Mouse (Mus musculus) thymus, postnatal 36 days (tissue): ENCODE results near the gene Fuz.
A peak's percentile ranks its signal among the peaks of the same experiment; 100 is the strongest.

Experiments
- DNase-seq, 2 experiments: peaks; one replicate each; pipeline ENCODE4 v3.0.0; 2022; ENCODE audit warnings: mixed read lengths in 2 of 2

The Fuz gene

GRCm38 (mm10) chr7:44890180-44890579 is 5.7 kb upstream of the Fuz start:
- no peak for DNase-seq

- no peak for DNase-seq
Measured at GRCm38 (mm10) chr7:44890737-44891136, 5.1 kb upstream of the Fuz start.

- no peak for DNase-seq
Measured at GRCm38 (mm10) chr7:44891611-44892010, 4.3 kb upstream of the Fuz start.

GRCm38 (mm10) chr7:44892276-44892921 is 3.5 kb upstream of the Fuz start, which contains the start of gene Med25:
Gene Med25 (minus strand): TSS chr7:44892712.
- DNase-seq, result peak; percentile 86 to 88

- no peak for DNase-seq
Measured at GRCm38 (mm10) chr7:44893197-44893596, 2.7 kb upstream of the Fuz start.

- no peak for DNase-seq
Measured at GRCm38 (mm10) chr7:44894175-44894574, 1.7 kb upstream of the Fuz start.

GRCm38 (mm10) chr7:44895206-44895592 is 680 bp upstream of the Fuz start:
- no peak for DNase-seq

GRCm38 (mm10) chr7:44896499-44896898 is 620 bp downstream of the Fuz start:
- DNase-seq, result no peak

GRCm38 (mm10) chr7:44898607-44899006 is 2.7 kb downstream of the Fuz start:
- peak in 1 of 2 experiments; percentile 49 for DNase-seq

- DNase-seq, result no peak
Measured at GRCm38 (mm10) chr7:44900632-44901031, 4.8 kb downstream of the Fuz start.

GRCm38 (mm10) chr7:44901230-44901722 is 5.4 kb downstream of the Fuz start:
- DNase-seq, result peak; percentile 68 to 79

- DNase-seq, result no peak
Measured at GRCm38 (mm10) chr7:44905430-44905829, 9.6 kb downstream of the Fuz start.

GRCm38 (mm10) chr7:44908706-44909476 is 13.0 kb downstream of the Fuz start:
- peak; percentile 29 to 39 for DNase-seq

- no peak for DNase-seq
Measured at GRCm38 (mm10) chr7:44914396-44914795, 18.5 kb downstream of the Fuz start.

GRCm38 (mm10) chr7:44915314-44915713 is 19.4 kb downstream of the Fuz start:
- DNase-seq, result no peak

GRCm38 (mm10) chr7:44916191-44916590 is 20.3 kb downstream of the Fuz start:
- no peak for DNase-seq

- no peak for DNase-seq
Measured at GRCm38 (mm10) chr7:44916881-44917280, 21.0 kb downstream of the Fuz start.

GRCm38 (mm10) chr7:44918219-44918618 is 22.3 kb downstream of the Fuz start:
- DNase-seq, result no peak

GRCm38 (mm10) chr7:44919127-44919526 is 23.2 kb downstream of the Fuz start:
- DNase-seq, result no peak

- no peak for DNase-seq
Measured at GRCm38 (mm10) chr7:44922530-44922929, 26.7 kb downstream of the Fuz start.

GRCm38 (mm10) chr7:44925468-44925867 is 29.6 kb downstream of the Fuz start:
- no peak for DNase-seq

GRCm38 (mm10) chr7:44928570-44928969 is 32.7 kb downstream of the Fuz start:
- no peak for DNase-seq

- DNase-seq, result peak; percentile 99 to 100
Measured at GRCm38 (mm10) chr7:44929204-44930151, 33.6 kb downstream of the Fuz start, which contains the start of gene Ap2a1. Gene Ap2a1 (minus strand): TSS chr7:44929496.
